Mouse (Mus musculus): ENCODE results near the gene Wdr70. TPM values are rescaled to one million over a fixed set of nuclear protein-coding genes. Genes with fewer than 3 reads are reported as not detected.

Wdr70 gene
- total and polyA plus RNA-seq, 3 experiments: 25.2 to 71.4 (median 59.8) TPM

- no peak for TF ChIP-seq CTCF (IDR thresholded peaks at IDR 0.05; ENCODE audit: low read depth, low read length)
- no peak for TF ChIP-seq TAL1 (conservative IDR thresholded peaks at IDR 0.05; ENCODE audit: low read depth, low read length)
- TF ChIP-seq POLR2AphosphoS5 (IDR thresholded peaks at IDR 0.05; ENCODE audit: insufficient replicate concordance, low read depth, low read length): no peak
- no peak for TF ChIP-seq GATA2 (IDR thresholded peaks at IDR 0.05; ENCODE audit: borderline replicate concordance, low read depth, low read length)
- no peak for TF ChIP-seq GATA1 (IDR thresholded peaks at IDR 0.05; ENCODE audit: borderline replicate concordance, low read length)
- Histone ChIP-seq H3K27me3 (ENCODE audit: insufficient read depth, low read length) (0 out of 2 replicates have a peak, but pooled peaks cover 3% of the 10 kb centered on the region), H3K4me3 (ENCODE audit: low read depth, low read length) (no peak overlapping the region), H3K9me3 (replicated peaks) (no peaks in the 10 kb centered on the region), H3K36me3 (replicated peaks) (no peaks in the 10 kb centered on the region), H3K4me1 (ENCODE audit: insufficient read depth, low read depth, low read length) (no peaks in the 10 kb centered on the region)
- no peak for ATAC-seq (ENCODE audit: extremely low read depth, insufficient number of reproducible peaks, low FRiP score, poor library complexity, severe bottlenecking)
- DNase-seq (ENCODE audit: low spot score): no peak
Observed at GRCm38 (mm10) chr15:7858841-7859240, 240.2 kb downstream of the Wdr70 start.

- Histone ChIP-seq H3K27me3 (ENCODE audit: insufficient read depth, low read length) (0 out of 2 replicates have a peak, but pooled peaks cover 3% of the 10 kb centered on the region), H3K36me3 (replicated peaks) (no peaks in the 10 kb centered on the region), H3K9me3 (replicated peaks) (no peaks in the 10 kb centered on the region), H3K4me1 (ENCODE audit: insufficient read depth, low read depth, low read length) (no peaks in the 10 kb centered on the region), H3K4me3 (ENCODE audit: low read depth, low read length) (no peak overlapping the region)
- DNase-seq (ENCODE audit: low spot score): no peak
- ATAC-seq (ENCODE audit: extremely low read depth, insufficient number of reproducible peaks, low FRiP score, poor library complexity, severe bottlenecking): no peak
- TF ChIP-seq GATA2 (IDR thresholded peaks at IDR 0.05; ENCODE audit: borderline replicate concordance, low read depth, low read length) (no peak), CTCF (IDR thresholded peaks at IDR 0.05; ENCODE audit: low read depth, low read length) (no peak), GATA1 (IDR thresholded peaks at IDR 0.05; ENCODE audit: borderline replicate concordance, low read length) (no peak), POLR2AphosphoS5 (IDR thresholded peaks at IDR 0.05; ENCODE audit: insufficient replicate concordance, low read depth, low read length) (no peak), TAL1 (conservative IDR thresholded peaks at IDR 0.05; ENCODE audit: low read depth, low read length) (no peak)
Observed at GRCm38 (mm10) chr15:7857418-7857817, 241.6 kb downstream of the Wdr70 start.

- Histone ChIP-seq H3K27me3 (ENCODE audit: insufficient read depth, low read length) (0 out of 2 replicates have a peak, but pooled peaks cover 2% of the 10 kb centered on the region), H3K9me3 (replicated peaks) (no peaks in the 10 kb centered on the region), H3K36me3 (replicated peaks) (no peaks in the 10 kb centered on the region), H3K4me1 (ENCODE audit: insufficient read depth, low read depth, low read length) (no peaks in the 10 kb centered on the region), H3K4me3 (ENCODE audit: low read depth, low read length) (no peak overlapping the region)
- TF ChIP-seq POLR2AphosphoS5 (IDR thresholded peaks at IDR 0.05; ENCODE audit: insufficient replicate concordance, low read depth, low read length) (no peak), TAL1 (conservative IDR thresholded peaks at IDR 0.05; ENCODE audit: low read depth, low read length) (no peak), GATA2 (IDR thresholded peaks at IDR 0.05; ENCODE audit: borderline replicate concordance, low read depth, low read length) (no peak), CTCF (IDR thresholded peaks at IDR 0.05; ENCODE audit: low read depth, low read length) (no peak), GATA1 (IDR thresholded peaks at IDR 0.05; ENCODE audit: borderline replicate concordance, low read length) (no peak)
- ATAC-seq (ENCODE audit: extremely low read depth, insufficient number of reproducible peaks, low FRiP score, poor library complexity, severe bottlenecking): no peak
- no peak for DNase-seq (ENCODE audit: low spot score)
Observed at GRCm38 (mm10) chr15:7842398-7842797, 256.6 kb downstream of the Wdr70 start.

- H3K9me3 ChIP-seq (replicated peaks): no peaks in the 10 kb centered on the region
Observed at GRCm38 (mm10) chr15:7841664-7842063, 257.3 kb downstream of the Wdr70 start.

GRCm38 (mm10) chr15:7838921-7839309, 260.1 kb downstream of the Wdr70 start:
- H3K4me1 ChIP-seq (ENCODE audit: insufficient read depth, low read depth, low read length): no peaks in the 10 kb centered on the region
- TF ChIP-seq TAL1 (conservative IDR thresholded peaks at IDR 0.05; ENCODE audit: low read depth, low read length): no peak
- TF ChIP-seq CTCF (IDR thresholded peaks at IDR 0.05; ENCODE audit: low read depth, low read length): no peak
- TF ChIP-seq GATA2 (IDR thresholded peaks at IDR 0.05; ENCODE audit: borderline replicate concordance, low read depth, low read length): no peak
- TF ChIP-seq GATA1 (IDR thresholded peaks at IDR 0.05; ENCODE audit: borderline replicate concordance, low read length): no peak
- TF ChIP-seq POLR2AphosphoS5 (IDR thresholded peaks at IDR 0.05; ENCODE audit: insufficient replicate concordance, low read depth, low read length): no peak
- no peak for DNase-seq (ENCODE audit: low spot score)
- no peak for ATAC-seq (ENCODE audit: extremely low read depth, insufficient number of reproducible peaks, low FRiP score, poor library complexity, severe bottlenecking)
- H3K9me3 ChIP-seq (replicated peaks): no peaks in the 10 kb centered on the region
- H3K36me3 ChIP-seq (replicated peaks): no peaks in the 10 kb centered on the region
- H3K4me3 ChIP-seq (ENCODE audit: low read depth, low read length): no peak overlapping the region
- no peaks in the 10 kb centered on the region for H3K27me3 ChIP-seq (ENCODE audit: insufficient read depth, low read length)

More at GRCm38 (mm10) chr15:7841664-7842063, 257.3 kb downstream of the Wdr70 start:
- TF ChIP-seq TAL1 (conservative IDR thresholded peaks at IDR 0.05; ENCODE audit: low read depth, low read length) (no peak), POLR2AphosphoS5 (IDR thresholded peaks at IDR 0.05; ENCODE audit: insufficient replicate concordance, low read depth, low read length) (no peak), GATA2 (IDR thresholded peaks at IDR 0.05; ENCODE audit: borderline replicate concordance, low read depth, low read length) (no peak), GATA1 (IDR thresholded peaks at IDR 0.05; ENCODE audit: borderline replicate concordance, low read length) (no peak), CTCF (IDR thresholded peaks at IDR 0.05; ENCODE audit: low read depth, low read length) (no peak)
- 0 out of 2 replicates have a peak, but pooled peaks cover 2% of the 10 kb centered on the region for H3K27me3 ChIP-seq (ENCODE audit: insufficient read depth, low read length)
- no peak for DNase-seq (ENCODE audit: low spot score)
- ATAC-seq (ENCODE audit: extremely low read depth, insufficient number of reproducible peaks, low FRiP score, poor library complexity, severe bottlenecking): no peak
- no peak overlapping the region for H3K4me3 ChIP-seq (ENCODE audit: low read depth, low read length)
- no peaks in the 10 kb centered on the region for H3K4me1 ChIP-seq (ENCODE audit: insufficient read depth, low read depth, low read length)
- no peaks in the 10 kb centered on the region for H3K36me3 ChIP-seq (replicated peaks)

- no peak for TF ChIP-seq GATA1 (IDR thresholded peaks at IDR 0.05; ENCODE audit: borderline replicate concordance, low read length)
- TF ChIP-seq TAL1 (conservative IDR thresholded peaks at IDR 0.05; ENCODE audit: low read depth, low read length): no peak
- no peak for TF ChIP-seq GATA2 (IDR thresholded peaks at IDR 0.05; ENCODE audit: borderline replicate concordance, low read depth, low read length)
- no peak for TF ChIP-seq CTCF (IDR thresholded peaks at IDR 0.05; ENCODE audit: low read depth, low read length)
- no peak for TF ChIP-seq POLR2AphosphoS5 (IDR thresholded peaks at IDR 0.05; ENCODE audit: insufficient replicate concordance, low read depth, low read length)
- Histone ChIP-seq H3K4me3 (ENCODE audit: low read depth, low read length) (no peak overlapping the region), H3K4me1 (ENCODE audit: insufficient read depth, low read depth, low read length) (no peaks in the 10 kb centered on the region), H3K9me3 (replicated peaks) (no peaks in the 10 kb centered on the region), H3K27me3 (ENCODE audit: insufficient read depth, low read length) (no peaks in the 10 kb centered on the region), H3K36me3 (replicated peaks) (no peaks in the 10 kb centered on the region)
- no peak for ATAC-seq (ENCODE audit: extremely low read depth, insufficient number of reproducible peaks, low FRiP score, poor library complexity, severe bottlenecking)
- no peak for DNase-seq (ENCODE audit: low spot score)
Observed at GRCm38 (mm10) chr15:7838060-7838920, 260.7 kb downstream of the Wdr70 start.
